Mouse (Mus musculus) mammary gland, adult 2 months (tissue): ENCODE data around the gene Pygm. TPM values are rescaled to one million over a fixed set of nuclear protein-coding genes. Genes with fewer than 3 reads are reported as not detected.

Source experiments
- polyA plus RNA-seq: library from polyadenylated mRNA; depleted of rRNA; stranded (reverse); fragments of >200 nt; gene quantifications from 2 replicates; pipeline ENCODE4 v1.2.3, GENCODE M21; 2012; ENCODE audit warnings: low replicate concordance; rRNA removed

Gene Pygm
- 4.9 and 1,127 TPM in 2 replicates for polyA plus RNA-seq

GRCm38 (mm10) chr19:6384128-6384527, at the start of gene Pygm:
Gene Pygm (plus strand): TSS chr19:6384399.

GRCm38 (mm10) chr19:6334673-6335457, 49.3 kb upstream of the Pygm start, which contains the start of gene Men1:
Gene Men1 (plus strand): TSS chr19:6334979.

GRCm38 (mm10) chr19:6340524-6341452, 43.4 kb upstream of the Pygm start, which contains the start of gene Map4k2:
Gene Map4k2 (plus strand): TSS chr19:6341135.

GRCm38 (mm10) chr19:6363411-6364240, 20.6 kb upstream of the Pygm start, which contains the start of gene Sf1:
Gene Sf1 (plus strand): TSS chr19:6363690.

GRCm38 (mm10) chr19:6399285-6400095, 15.3 kb downstream of the Pygm start, which contains the start of gene Rasgrp2:
Gene Rasgrp2 (plus strand): TSS chr19:6399340.

GRCm38 (mm10) chr19:6418233-6418879, 34.2 kb downstream of the Pygm start, which contains the start of gene Nrxn2:
Gene Nrxn2 (plus strand): TSS chr19:6418731.

Other genes with a start within 250 kb of the Pygm start
- gene Batf2, start 243.4 kb upstream of the Pygm start, polyA plus RNA-seq: 7.9 and 11.2 TPM in 2 replicates
- gene Arl2, start 242.9 kb upstream of the Pygm start, polyA plus RNA-seq: 175 and 200 TPM in 2 replicates
- gene Majin, start 200.0 kb upstream of the Pygm start, polyA plus RNA-seq: 0.11 TPM in 1 of 2 replicates, not detected in the other
- gene Gpha2, start 158.0 kb upstream of the Pygm start, polyA plus RNA-seq: 0.78 and 1.8 TPM in 2 replicates
- gene Ppp2r5b, start 148.5 kb upstream of the Pygm start, polyA plus RNA-seq: 76.3 and 129 TPM in 2 replicates
- gene Atg2a, start 142.7 kb upstream of the Pygm start, polyA plus RNA-seq: 50.4 and 85.0 TPM in 2 replicates
- gene Ehd1, start 107.7 kb upstream of the Pygm start, polyA plus RNA-seq: 203 and 545 TPM in 2 replicates
- 10.9 and 19.0 TPM in 2 replicates for gene Cdc42bpg, start 77.9 kb upstream of the Pygm start, polyA plus RNA-seq
- gene Men1, start 49.4 kb upstream of the Pygm start, polyA plus RNA-seq: 43.7 and 71.6 TPM in 2 replicates
- 179 and 444 TPM in 2 replicates for gene Map4k2, start 43.3 kb upstream of the Pygm start, polyA plus RNA-seq
- gene Sf1, start 20.7 kb upstream of the Pygm start, polyA plus RNA-seq: 102 and 381 TPM in 2 replicates
- 172 and 331 TPM in 2 replicates for gene Rasgrp2, start 14.9 kb downstream of the Pygm start, polyA plus RNA-seq
- 1.6 and 3.3 TPM in 2 replicates for gene Nrxn2, start 34.3 kb downstream of the Pygm start, polyA plus RNA-seq
- 0.35 and 0.43 TPM in 2 replicates for gene Slc22a12, start 158.6 kb downstream of the Pygm start, polyA plus RNA-seq